Mouse (Mus musculus): ENCODE measurements at regions not wholly inside any gene's neighbourhood (a gene's known extent, or its start where the extent isn't known, plus 50 kb on each side); places are given as distances from the start of the nearest gene placed in this dataset.

DNA sequence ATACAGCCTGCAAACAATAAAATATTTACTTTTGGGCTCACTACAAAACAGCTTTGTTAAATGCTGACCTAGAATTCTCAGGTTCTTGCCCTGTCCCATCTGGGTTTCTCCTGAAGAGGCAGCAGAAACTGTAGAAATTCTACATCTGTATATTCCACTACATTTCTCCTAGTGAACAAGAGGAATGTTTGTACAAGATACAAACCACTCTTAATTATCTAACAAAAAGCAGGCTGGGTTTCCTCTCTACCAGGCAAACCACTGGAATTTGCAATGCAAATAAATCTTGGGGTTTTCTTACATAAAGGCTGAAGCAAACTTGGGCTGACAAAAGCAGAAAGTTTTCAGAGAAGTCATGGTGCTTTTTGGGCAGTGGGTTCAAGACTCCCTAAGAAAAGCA, 67.7 kb upstream of the Magi3 start:
- no peaks in the 10 kb centered on the region for H3K4me1 ChIP-seq (replicated peaks; ENCODE audit: control insufficient read depth, insufficient read depth, low read length)

DNA sequence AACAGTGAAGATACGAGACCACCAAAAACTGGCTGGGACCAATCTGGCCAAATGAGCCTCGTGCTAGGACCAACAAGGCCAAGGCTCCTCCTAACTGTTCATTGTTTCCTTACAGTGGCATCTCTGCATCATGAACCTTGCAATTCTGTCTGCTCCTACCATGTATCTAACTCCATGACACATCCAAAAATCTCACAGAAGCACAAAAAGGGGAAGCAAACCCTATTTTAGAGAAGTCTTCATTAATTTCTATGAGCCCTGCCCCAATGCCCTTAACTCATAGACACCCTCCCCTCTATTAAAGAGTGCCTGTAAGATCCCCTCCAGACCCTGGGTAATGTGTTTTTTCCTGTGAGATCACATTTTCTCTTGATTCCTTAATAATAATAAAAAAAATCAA, 64.8 kb upstream of the Magi3 start:
- no peak overlapping the region for H3K27ac ChIP-seq (ENCODE audit: control insufficient read depth, insufficient read depth, low read length)
- DNase-seq, result no peak
- no peaks in the 10 kb centered on the region for H3K36me3 ChIP-seq (ENCODE audit: control insufficient read depth, insufficient read depth, low read length)
- no peak overlapping the region for H3K4me3 ChIP-seq (ENCODE audit: control insufficient read depth, insufficient read depth, low read length)
- H3K4me1 ChIP-seq (replicated peaks; ENCODE audit: control insufficient read depth, insufficient read depth, low read length), result no peaks in the 10 kb centered on the region
- no peaks in the 10 kb centered on the region for H3K27me3 ChIP-seq (ENCODE audit: control insufficient read depth, insufficient read depth, low read length)
- TF ChIP-seq POLR2A (IDR thresholded peaks at IDR 0.05; ENCODE audit: control insufficient read depth, extremely low read depth, insufficient read depth, low read length, poor library complexity), result no peak
- no peak for TF ChIP-seq CTCF (IDR thresholded peaks at IDR 0.05; ENCODE audit: borderline replicate concordance, control insufficient read depth, extremely low read depth, insufficient read depth, low read length, poor library complexity)
- 92% methylated on average over 2 of the region's 2 CpGs for WGBS

More for the DNA sequence above, 67.7 kb upstream of the Magi3 start:
- H3K27ac ChIP-seq (ENCODE audit: control insufficient read depth, insufficient read depth, low read length), result no peak overlapping the region
- no peaks in the 10 kb centered on the region for H3K27me3 ChIP-seq (ENCODE audit: control insufficient read depth, insufficient read depth, low read length)
- DNase-seq, result no peak
- TF ChIP-seq CTCF (IDR thresholded peaks at IDR 0.05; ENCODE audit: borderline replicate concordance, control insufficient read depth, extremely low read depth, insufficient read depth, low read length, poor library complexity), result no peak
- no peak for TF ChIP-seq POLR2A (IDR thresholded peaks at IDR 0.05; ENCODE audit: control insufficient read depth, extremely low read depth, insufficient read depth, low read length, poor library complexity)
- H3K36me3 ChIP-seq (ENCODE audit: control insufficient read depth, insufficient read depth, low read length), result no peaks in the 10 kb centered on the region
- H3K4me3 ChIP-seq (ENCODE audit: control insufficient read depth, insufficient read depth, low read length), result no peak overlapping the region

- no peaks in the 10 kb centered on the region for H3K4me1 ChIP-seq (replicated peaks; ENCODE audit: control insufficient read depth, insufficient read depth, low read length)
These were observed 63.7 kb upstream of the Magi3 start for GRCm38 (mm10) chr3:104283855-104284254.

GRCm38 (mm10) chr3:104279505-104279904, 59.3 kb upstream of the Magi3 start:
- TF ChIP-seq POLR2A (IDR thresholded peaks at IDR 0.05; ENCODE audit: control insufficient read depth, extremely low read depth, insufficient read depth, low read length, poor library complexity) (no peak), CTCF (IDR thresholded peaks at IDR 0.05; ENCODE audit: borderline replicate concordance, control insufficient read depth, extremely low read depth, insufficient read depth, low read length, poor library complexity) (no peak)
- WGBS, result 88% methylated on average over 6 of the region's 6 CpGs
- no peak for DNase-seq
- Histone ChIP-seq H3K36me3 (ENCODE audit: control insufficient read depth, insufficient read depth, low read length) (no peaks in the 10 kb centered on the region), H3K27me3 (ENCODE audit: control insufficient read depth, insufficient read depth, low read length) (no peaks in the 10 kb centered on the region), H3K27ac (ENCODE audit: control insufficient read depth, insufficient read depth, low read length) (no peak overlapping the region), H3K4me1 (replicated peaks; ENCODE audit: control insufficient read depth, insufficient read depth, low read length) (no peaks in the 10 kb centered on the region), H3K4me3 (ENCODE audit: control insufficient read depth, insufficient read depth, low read length) (no peak overlapping the region)

More at GRCm38 (mm10) chr3:104283855-104284254, 63.7 kb upstream of the Magi3 start:
- TF ChIP-seq CTCF (IDR thresholded peaks at IDR 0.05; ENCODE audit: borderline replicate concordance, control insufficient read depth, extremely low read depth, insufficient read depth, low read length, poor library complexity) (no peak), POLR2A (IDR thresholded peaks at IDR 0.05; ENCODE audit: control insufficient read depth, extremely low read depth, insufficient read depth, low read length, poor library complexity) (no peak)
- no peak for DNase-seq
- Histone ChIP-seq H3K27ac (ENCODE audit: control insufficient read depth, insufficient read depth, low read length) (no peak overlapping the region), H3K27me3 (ENCODE audit: control insufficient read depth, insufficient read depth, low read length) (no peaks in the 10 kb centered on the region), H3K4me3 (ENCODE audit: control insufficient read depth, insufficient read depth, low read length) (no peak overlapping the region), H3K36me3 (ENCODE audit: control insufficient read depth, insufficient read depth, low read length) (no peaks in the 10 kb centered on the region)
- 89% methylated on average over 5 of the region's 5 CpGs for WGBS

DNA sequence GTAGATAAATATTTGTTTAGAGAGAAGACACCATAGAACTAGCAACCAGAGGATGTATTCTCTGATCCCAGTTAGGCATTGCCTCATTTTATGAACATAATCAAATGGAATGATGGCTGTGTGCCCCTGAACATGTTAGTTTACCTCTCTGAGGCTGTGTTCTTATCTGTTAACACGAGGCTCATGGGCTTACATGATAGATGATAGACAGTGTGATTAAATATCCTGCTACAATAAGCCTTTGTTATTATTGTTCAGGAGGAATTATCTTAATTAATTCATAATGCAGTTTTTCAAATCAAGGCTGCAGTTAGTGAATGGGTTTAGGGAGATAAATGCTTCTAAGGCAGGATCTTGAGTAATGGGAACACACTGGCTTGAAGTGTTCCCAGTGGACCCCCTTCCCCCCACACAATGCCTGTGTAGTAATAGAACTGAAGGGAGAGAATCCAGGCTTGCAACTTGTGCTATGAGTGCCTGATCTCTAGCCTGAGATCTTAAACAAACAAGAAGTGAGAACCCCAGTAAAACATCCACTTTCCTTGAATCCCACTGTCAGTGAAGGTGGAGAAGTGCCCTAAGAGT, 54.6 kb upstream of the Magi3 start:
- Histone ChIP-seq H3K27ac (ENCODE audit: control insufficient read depth, insufficient read depth, low read length) (no peak overlapping the region), H3K4me1 (replicated peaks; ENCODE audit: control insufficient read depth, insufficient read depth, low read length) (no peaks in the 10 kb centered on the region), H3K36me3 (ENCODE audit: control insufficient read depth, insufficient read depth, low read length) (no peaks in the 10 kb centered on the region), H3K4me3 (ENCODE audit: control insufficient read depth, insufficient read depth, low read length) (no peak overlapping the region), H3K27me3 (ENCODE audit: control insufficient read depth, insufficient read depth, low read length) (no peaks in the 10 kb centered on the region)
- no peak for TF ChIP-seq CTCF (IDR thresholded peaks at IDR 0.05; ENCODE audit: borderline replicate concordance, control insufficient read depth, extremely low read depth, insufficient read depth, low read length, poor library complexity)
- no peak for TF ChIP-seq POLR2A (IDR thresholded peaks at IDR 0.05; ENCODE audit: control insufficient read depth, extremely low read depth, insufficient read depth, low read length, poor library complexity)
- 82% methylated on average over 1 of the region's 1 CpGs for WGBS
- no peak for DNase-seq

GRCm38 (mm10) chr3:104274084-104274483, 53.9 kb upstream of the Magi3 start:
- Histone ChIP-seq H3K4me1 (replicated peaks; ENCODE audit: control insufficient read depth, insufficient read depth, low read length) (no peaks in the 10 kb centered on the region), H3K27ac (ENCODE audit: control insufficient read depth, insufficient read depth, low read length) (no peak overlapping the region), H3K27me3 (ENCODE audit: control insufficient read depth, insufficient read depth, low read length) (no peaks in the 10 kb centered on the region), H3K4me3 (ENCODE audit: control insufficient read depth, insufficient read depth, low read length) (no peak overlapping the region), H3K36me3 (ENCODE audit: control insufficient read depth, insufficient read depth, low read length) (no peaks in the 10 kb centered on the region)
- DNase-seq, result no peak
- TF ChIP-seq POLR2A (IDR thresholded peaks at IDR 0.05; ENCODE audit: control insufficient read depth, extremely low read depth, insufficient read depth, low read length, poor library complexity), result no peak
- no peak for TF ChIP-seq CTCF (IDR thresholded peaks at IDR 0.05; ENCODE audit: borderline replicate concordance, control insufficient read depth, extremely low read depth, insufficient read depth, low read length, poor library complexity)

Data from thymus, adult 2 months (tissue).